Mouse (Mus musculus) urinary bladder, postnatal 36 days (tissue): ENCODE data around the gene Klk5.

ENCODE experiments used
- DNase-seq, 2 experiments: peaks; one replicate each; pipeline ENCODE4 v3.0.0; 2022; ENCODE audit warnings: low spot score in 2 of 2, mixed read lengths in 1 of 2

Klk5 gene

DNA sequence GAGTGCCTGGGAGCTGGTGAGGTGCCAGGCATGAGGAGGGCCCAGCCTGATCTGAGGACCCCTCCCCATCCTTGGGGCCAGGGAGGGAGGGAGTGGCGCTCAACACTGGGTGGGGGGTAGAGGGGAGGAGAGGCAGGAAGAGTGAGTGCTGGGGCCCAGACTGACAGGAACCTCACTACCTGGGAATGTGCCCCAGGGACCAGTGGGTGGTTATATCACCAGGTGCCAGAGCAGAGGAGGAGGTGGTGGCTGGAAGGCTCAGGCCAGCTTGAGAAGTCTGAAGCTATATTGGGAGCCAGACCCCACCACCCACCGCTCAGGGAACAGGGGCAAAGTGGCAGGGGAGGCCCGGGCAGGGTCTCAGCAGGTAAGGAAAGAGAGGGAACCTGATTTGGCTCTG lies at the start of gene Klk5:
Gene Klk5 (plus strand): TSS at position 271 of the 400 bp plus-strand sequence.
- no peak for DNase-seq

DNA sequence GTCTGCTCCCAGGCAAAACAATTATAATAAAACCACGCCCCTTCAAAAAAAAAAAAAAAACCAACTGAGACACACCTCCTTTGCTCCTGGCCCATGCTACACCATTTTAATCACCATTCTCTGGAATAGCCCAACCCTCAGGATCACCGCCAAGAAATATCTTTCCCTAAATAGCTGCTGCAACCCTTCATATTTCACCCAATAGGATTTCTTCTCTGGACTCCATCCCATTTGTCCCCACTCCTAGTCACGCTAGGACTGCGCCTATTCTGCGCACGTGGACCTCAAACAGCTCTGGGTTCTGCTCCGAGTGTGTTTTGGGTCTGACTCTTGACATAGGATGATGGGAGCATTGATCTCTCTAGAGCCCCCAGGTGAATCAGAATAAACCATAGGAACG lies 45.4 kb upstream of the Klk5 start:
- no peak for DNase-seq

DNA sequence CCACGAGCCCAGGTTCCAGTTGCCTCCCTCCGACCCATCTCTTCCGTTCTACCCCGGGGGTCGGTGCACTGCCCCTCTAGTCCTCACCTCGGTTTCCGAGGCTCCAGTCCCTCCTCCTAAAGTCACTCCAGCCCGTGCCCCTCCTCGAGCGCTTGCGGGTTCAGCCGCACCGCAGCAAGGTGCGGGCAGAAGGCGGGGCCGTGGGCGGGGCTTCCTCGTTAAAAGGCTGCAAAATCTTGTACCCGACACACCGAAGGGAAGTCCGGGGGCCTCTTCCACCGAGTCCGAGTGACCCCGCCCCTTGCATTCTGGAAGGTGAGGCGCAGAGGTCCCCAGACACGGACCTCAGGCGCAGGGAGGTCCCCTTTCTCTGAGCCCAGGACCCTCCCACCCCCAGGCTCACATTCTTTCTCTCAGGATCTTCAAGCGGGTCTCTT lies 44.4 kb upstream of the Klk5 start, which contains the start of gene Klk8:
Gene Klk8 (plus strand): TSS at position 245 of the 437 bp plus-strand sequence.
- peak in 1 of 2 experiments; percentile 32 for DNase-seq

DNA sequence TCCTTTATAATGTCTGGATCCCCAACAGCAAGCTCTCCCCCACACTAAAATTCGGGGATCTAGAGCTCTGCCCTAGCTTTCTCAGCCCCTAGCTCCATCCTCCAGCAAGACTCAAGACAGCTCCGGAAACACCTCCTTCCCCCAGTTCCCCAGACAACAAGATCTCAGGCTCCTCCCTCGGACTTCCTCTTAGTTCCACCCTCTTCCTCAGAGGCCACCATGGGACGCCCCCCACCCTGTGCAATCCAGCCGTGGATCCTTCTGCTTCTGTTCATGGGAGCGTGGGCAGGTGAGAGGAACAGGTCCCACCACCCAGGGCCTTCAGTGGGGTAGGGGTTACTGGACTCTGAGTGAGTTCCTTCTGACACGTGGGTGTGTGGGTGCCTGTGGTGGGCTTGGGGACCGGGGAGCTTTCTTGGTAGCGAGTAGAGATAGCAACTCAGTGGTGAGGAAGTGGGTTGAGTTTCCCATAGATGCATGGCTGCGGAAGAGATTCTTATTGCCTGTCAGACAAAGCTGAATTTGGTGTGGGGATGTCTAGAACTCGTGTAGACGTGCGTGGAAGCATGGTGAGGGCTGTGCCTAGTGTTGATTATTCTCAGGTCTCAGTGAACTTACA lies 43.8 kb upstream of the Klk5 start:
- no peak for DNase-seq

DNA sequence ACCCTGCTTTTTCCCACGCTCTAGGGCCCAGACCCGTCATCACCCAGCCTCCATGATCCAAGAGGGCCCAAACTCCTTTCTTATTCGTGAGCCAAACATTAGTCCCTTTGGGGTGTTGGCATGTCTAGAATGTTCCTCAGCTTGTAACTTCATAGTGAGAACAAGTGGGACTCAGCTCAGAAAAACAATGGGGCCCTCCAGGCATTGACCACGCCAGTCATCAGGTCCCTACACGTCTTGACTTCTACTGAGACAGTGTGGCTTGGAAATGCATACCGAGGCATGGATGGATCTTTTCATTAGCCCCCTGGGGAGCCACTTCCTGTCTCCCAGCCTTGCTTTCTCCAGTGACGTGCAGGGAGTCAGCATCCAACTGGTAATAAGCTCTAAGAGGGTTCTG lies 41.9 kb upstream of the Klk5 start:
- DNase-seq, result no peak

DNA sequence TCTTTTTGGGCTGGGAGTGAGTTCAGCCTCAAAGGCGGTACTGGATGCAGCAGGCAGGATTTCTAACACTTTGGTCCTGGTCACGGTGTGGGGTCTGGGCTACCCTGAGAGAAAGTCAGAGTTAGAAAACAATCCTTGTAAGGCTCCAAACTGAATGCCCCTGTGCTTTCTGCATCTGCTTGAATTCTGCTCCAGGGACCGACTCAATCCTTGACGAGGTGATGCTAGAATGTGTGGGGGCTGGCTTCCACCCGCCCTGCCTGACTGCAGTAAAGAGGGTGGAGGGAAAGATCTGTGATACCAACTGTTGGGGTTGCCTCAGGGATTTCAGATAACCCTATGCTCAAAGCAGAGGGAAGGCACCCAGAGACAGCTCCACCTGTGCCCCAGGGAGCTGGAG lies 30.8 kb upstream of the Klk5 start, which contains the start of gene Klk7:
Gene Klk7 (plus strand): TSS at position 301 of the 400 bp plus-strand sequence.
- DNase-seq, result no peak

DNA sequence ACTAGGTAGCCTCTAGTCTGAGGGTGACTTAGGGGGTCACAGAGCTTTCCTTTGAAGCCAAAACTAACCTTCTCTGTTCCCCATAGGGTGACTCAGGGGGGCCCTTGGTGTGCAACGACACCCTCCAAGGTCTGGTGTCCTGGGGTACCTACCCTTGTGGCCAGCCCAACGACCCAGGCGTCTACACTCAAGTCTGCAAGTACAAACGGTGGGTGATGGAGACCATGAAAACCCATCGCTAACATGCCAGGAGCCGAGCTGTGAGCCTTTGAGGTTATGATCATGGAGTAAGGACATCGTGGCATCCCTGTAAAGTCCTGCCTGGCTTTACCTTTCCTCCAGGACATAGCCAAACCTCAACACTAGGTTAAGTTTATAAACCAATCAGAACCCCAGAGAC lies 26.6 kb upstream of the Klk5 start:
- no peak for DNase-seq

DNA sequence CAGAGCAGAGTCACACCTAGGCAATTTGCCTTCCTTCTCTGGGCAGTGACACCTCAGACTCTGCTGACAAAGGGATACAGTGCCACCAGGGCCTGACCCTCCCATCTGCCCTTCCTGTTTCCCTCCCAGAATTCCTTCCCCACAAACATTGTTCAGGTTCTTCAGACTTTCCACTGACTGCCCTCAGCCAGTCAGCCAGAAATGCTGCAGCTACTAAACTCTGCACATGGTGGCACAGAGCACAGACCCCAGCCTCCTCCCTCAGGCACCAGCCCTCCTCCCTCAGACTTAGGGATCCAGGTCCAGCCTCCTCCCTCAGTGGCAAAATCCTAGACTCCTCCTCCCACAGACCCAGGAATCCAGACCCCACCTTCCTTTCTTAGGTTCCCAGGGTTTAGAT lies 25.0 kb upstream of the Klk5 start:
- DNase-seq, result no peak

DNA sequence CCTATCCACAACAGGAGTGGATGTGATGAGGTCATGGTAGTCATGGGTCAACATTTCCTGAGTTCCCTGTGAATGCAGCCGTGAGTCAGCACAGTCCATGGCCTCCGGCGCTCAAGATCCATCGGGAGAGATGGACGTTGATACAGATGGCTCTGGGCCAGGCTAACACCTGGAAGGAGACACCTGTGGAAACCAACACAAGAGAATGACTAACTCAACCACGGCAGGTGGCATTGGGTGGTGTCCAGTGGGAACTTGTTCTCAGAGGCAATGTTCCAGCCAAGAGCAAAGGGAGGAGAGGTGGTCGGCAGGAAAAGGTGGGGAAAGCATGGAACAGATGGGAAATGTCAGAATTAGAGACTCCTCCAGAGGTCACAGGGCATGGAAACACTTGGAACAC lies 20.2 kb upstream of the Klk5 start:
- DNase-seq, result no peak

DNA sequence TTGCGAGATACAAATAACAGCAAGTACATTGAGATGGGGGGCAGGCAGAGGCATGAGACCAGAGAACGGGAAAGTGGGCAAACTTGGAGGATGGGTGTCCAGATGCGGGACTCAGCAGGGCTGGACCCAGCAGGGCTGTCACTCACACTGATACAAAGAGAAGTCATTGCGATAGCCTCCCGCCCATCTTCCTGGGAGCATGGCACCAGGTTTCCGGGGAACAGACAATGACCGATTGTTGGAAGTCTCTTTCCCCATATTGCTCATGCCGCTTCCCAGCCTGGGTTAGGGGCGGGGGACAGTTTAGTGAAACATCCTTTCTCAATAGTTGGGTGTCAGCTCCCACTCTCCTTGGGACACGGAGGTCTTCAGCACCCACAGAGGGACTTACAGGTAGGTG lies 17.6 kb upstream of the Klk5 start, which contains the start of gene Klk6:
Gene Klk6 (plus strand): TSS at position 301 of the 400 bp plus-strand sequence.
- no peak for DNase-seq

DNA sequence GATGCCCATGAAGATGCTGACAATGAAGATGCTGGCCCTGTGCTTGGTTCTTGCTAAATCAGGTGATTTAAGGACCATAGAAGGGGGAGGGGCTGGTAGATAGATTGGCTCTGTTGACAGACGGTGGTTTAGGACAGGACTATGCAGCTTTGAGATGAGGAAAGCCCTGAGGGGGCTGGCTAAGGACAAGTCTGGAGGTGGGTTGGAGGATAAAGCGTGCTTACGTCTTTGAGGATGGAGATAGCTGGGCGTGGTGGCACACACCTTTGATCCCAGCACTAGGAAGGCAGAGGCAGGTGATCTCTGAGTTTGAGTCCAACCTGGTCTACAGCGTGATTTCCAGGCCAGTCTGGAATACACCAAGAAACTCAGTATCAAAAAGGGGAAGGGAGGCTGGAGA lies 15.7 kb upstream of the Klk5 start:
- DNase-seq, result no peak

DNA sequence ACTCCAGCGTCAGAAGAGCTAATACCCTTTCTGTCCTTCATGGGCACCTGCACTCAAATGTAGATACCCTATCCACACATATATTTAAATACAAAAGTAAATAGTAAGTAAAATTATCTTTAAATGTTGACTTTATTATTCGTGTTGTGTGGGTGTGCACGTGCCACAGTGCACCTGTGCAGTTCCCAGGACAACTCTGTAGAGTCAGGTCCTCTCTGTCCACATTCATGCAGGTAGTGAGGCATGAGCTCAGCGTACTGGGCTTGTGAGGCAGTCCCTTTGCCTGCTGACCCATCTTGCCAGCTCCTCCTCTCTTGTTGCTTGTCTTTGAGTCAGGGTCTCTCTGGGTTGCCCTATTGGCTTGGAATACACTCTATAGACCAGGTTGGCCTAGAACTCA lies 14.1 kb upstream of the Klk5 start:
- no peak for DNase-seq

DNA sequence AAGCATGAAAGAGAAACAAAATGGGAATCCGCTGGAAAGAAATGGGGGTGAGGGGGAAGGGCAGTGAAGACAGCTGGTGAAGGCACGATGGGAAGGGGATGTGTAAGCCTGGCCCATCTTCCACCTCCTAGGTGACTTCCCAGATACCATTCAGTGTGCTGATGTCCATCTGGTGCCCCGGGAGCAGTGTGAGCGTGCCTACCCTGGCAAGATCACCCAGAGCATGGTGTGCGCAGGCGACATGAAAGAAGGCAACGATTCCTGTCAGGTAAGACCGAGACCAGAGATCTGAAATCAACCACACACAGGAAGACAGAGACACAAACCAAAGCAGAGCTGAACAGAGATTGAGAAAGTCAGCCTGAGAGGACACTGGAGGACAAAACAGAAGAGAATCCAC lies 12.8 kb upstream of the Klk5 start:
- no peak for DNase-seq

DNA sequence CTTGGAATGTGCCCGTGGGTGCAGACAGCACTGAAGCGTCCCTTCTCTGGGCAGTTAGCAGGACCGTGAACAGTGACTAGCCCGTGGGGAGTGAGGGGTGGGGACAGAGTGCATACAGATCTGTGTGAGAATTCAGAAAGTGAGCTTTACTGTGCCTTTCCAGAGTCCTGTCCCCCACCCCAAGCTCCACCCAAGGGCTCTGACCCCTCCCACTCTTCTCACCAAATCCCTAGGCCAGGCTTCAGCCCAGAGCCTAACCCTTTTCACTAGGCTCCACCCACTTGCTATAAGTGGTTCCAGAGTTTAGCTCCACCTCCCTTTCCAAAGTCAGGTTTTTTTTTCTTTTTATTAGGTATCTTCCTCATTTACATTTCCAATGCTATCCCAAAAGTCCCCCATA lies 2.0 kb downstream of the Klk5 start:
- DNase-seq, result no peak

DNA sequence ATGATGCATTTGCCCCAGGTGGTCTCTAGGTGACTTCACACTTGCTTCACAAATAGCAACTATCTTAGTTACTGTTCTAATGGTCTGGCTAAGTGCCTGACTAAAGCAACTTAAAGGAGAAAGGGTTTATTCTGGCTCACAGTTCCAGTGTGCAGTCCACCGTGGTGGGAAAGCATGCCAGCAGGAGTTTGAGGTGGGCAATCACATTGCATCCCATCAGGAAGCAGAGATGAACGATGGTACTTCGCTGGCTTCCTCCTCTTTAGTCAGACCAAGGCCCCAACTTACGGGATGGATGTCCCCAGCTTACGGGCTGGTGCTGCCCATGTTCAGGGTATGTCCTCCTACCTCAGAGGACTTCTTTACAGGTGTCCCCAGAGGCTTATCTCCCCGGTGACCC lies 9.8 kb downstream of the Klk5 start:
- DNase-seq, result no peak

DNA sequence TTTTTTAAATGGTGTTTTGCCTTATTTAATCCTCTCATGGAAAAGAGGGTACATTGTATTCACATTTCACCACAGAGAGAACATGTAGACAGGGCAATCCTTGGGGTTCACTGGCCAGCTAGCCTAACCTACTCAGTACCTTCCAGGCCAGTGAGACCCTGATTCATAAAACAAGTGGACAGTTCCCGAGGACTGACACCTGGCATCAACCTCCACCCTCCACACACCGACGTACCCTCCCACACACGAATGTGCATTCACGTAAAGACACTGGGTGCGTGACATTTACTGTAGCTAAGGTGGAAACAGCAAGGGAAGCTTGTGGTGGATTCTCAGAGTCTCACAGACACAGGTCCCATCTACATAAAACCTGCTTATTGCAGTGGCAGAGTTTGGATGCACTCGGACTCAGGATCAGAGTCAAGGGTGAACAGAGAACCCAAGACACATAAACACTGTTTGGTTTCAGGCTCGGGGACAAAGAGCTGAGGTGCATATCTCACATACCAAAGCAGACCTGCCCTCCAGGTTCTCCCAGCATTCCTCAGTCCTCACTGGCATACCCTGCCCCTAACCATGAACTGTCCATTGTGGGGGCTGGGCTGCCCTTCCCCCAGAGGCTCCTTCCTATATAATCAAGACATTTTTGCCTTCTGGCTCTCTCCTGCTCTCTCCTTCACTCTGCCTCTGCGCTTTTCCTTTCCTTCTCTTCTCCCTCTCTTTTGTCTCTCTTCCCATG lies 13.0 kb downstream of the Klk5 start:
- DNase-seq, result no peak

DNA sequence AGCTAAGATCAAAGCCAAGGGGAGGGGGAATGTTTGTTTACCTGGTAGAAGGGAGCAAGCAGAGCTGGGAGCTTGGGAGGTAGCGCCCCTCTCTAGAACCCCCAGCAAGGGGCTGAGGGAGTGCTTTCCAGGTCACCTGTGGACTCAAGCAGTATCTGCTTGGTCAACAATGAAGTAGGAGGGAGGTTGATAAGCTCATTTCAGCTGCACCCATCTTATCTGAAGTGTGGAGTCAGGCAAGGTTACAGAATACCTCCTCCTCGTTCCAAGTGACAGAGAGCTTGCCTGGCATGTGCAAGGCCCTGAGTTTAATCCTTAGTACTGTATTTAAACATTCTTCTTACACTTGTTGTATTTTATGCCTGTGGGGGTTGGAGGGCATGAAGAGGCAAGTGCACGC lies 13.9 kb downstream of the Klk5 start:
- DNase-seq, result no peak

DNA sequence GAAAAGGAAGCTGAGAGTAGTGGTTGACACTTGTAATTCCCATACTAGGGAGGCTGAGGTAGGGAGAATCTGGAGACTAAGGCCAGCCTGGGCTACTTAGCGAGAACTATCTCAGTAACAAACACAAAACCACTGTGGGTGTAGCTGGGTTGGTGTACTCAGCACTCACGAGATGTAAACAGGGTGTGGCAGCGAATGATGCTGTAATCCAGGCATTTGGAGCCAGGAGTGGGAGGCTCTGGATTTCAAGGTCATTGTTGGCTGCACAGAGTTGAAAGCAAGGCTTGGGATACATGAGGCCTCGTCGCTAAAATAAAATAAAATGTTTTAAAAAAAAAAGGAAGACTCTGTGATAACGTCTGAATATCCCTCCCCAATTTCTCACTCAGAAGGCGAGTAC lies 14.5 kb downstream of the Klk5 start:
- DNase-seq, result no peak

DNA sequence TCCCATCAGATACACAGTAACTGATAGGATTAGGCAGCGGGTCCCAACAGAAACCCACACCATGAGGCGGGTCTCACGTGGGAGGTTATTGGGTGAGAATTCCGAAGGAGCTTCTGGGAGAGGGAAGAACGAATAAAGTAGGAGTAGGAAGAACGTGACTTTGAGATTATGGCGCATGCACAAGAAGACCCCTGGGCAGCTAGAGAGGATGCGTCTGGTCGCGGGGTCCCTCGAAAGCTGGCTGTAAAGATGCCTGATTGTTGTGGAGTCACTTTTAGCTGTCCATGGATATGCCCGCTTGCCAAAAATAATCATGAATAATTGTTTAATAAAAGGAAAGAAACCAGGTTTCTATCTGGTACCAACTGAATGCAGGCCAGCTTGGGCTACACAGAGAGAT lies 15.7 kb downstream of the Klk5 start:
- DNase-seq, result no peak

DNA sequence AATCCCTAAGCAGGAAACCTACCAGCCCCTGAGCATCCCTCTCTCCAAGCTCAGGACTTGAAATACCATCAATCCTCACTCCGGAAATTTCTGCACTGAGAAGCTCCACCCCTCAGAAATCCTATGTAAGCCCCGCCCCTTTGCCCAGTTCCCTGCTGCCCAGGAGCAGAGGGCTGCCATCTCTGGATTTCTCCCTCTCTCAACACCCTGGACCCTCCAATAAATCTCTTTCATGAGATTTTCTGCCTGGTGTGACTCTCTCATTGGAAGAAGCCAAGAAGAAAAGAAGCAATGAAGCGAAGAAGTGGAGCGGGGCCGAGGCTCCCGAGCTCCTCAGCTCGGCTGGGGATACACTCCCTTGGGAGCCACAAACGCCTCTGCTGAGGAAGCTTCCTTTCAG lies 18.6 kb downstream of the Klk5 start:
- DNase-seq, result no peak

DNA sequence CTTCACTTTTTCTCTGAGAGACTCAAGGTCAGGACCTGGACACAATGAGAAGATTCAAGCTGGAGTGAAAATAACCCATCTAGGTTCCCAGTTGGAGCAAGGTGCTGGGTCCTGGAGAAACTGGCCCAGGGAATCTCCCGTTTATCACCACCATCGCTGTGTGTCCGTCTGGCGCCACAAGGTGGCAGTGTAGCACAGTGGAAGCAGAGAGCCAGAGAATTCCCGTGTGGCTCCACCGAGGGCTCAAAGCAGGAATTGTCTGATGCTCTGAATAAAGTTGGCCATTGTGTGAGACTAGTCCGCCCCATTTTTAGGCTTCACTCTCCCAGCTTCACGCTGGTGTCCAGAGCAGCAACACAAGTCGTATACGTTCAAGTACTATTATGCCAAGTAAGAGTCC lies 31.5 kb downstream of the Klk5 start:
- DNase-seq, result peak; percentile 57 to 71

DNA sequence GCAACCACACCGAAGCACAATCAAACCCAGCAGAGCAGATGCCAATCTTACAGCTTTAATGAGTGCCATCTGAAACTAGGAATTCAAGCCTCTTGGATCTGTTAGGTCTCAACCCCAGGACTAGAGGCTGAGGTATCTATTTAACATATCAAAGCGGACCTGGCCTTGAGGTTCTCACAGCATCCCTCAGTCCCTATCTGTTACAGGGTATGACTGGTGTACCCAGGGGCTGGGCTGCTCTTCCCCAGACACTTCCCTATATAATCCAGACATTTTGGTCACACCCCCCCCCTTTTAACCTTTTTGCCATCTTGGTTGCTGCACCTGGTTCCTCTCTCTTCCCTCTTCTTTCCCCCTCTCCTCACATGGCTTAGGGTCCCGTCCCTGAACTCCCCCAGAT lies 31.9 kb downstream of the Klk5 start:
- no peak for DNase-seq

DNA sequence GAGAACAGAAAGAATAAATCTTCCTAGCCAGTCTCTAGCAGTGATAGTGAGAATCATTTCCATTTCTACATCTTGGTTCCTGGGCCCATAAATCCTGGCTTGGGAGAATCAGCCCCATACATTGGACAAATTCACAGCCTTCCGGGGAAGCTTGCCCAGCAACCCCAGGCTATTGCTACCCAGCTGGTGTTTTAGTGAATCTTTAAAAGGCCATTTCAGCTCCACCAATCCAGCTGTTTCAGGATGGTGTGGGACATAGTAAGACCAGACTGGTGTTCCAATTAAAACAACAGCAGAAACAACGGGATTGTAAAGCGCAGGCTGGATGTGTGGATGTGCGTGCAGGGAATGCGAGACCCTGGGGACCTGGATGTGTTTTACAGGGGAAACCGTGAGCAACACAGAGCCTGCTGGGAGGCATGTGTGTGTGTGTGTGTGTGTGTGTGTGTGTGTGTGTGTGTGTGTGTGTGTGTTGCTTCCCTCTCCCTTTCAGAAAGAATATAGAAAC lies 33.2 kb downstream of the Klk5 start:
- no peak for DNase-seq
